Comparison of ENCODE assay signal across 11 mouse cellular contexts in the genomic region with DNA sequence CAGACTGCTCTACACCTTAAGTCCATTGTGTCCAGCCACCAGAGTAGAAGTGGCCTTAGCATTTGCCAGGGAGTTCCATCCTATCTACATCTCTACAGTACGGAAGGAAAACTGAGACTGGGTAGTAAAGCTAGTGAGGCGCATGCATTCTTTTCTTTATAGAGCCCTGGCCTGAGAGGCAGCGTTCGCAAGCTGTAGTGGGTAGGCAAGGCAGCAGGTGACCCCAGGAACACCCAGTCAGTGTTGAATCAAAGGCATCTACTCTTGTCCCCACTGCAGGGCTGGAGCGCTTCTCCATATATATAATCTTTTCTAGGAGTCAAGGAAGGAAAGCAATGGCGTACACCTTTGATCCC. TPM values are rescaled to one million over a fixed set of nuclear protein-coding genes. Genes with fewer than 3 reads are reported as not detected.
DNase-seq lines count a peak whose midpoint lies in the region; ATAC-seq and TF ChIP-seq lines count a peak whose summit lies in the region.
"Had no signal": no experiment of that assay in that cellular context is flagged by ENCODE, and none has a peak within 500 bp of the region (broad histone marks: within the 10 kb centered on the region; RNA-seq: fewer than 3 reads in every experiment).

No protein-coding gene starts in this region.

- peak overlapping the region; percentile 65 for H3K4me2 ChIP-seq in heart, embryonic 12.5 days
- peak overlapping the region; percentile 63 for H3K4me2 ChIP-seq in CH12.LX (ENCODE audit: insufficient read depth, low read depth, poor library complexity, severe bottlenecking)
- H3K4me2 ChIP-seq in intestine, embryonic 16.5 days (ENCODE audit: low read depth, low read length) = 0 out of 2 replicates have a peak overlapping the region, but pooled peaks have one; percentile 54

- no peak for ATAC-seq in heart, embryonic 12.5 days (ENCODE audit: insufficient number of reproducible peaks, low FRiP score)
- no peak for ATAC-seq in intestine, embryonic 16.5 days

- H3K36me3 ChIP-seq in heart, embryonic 12.5 days = no peaks in the 10 kb centered on the region
- H3K36me3 ChIP-seq in CH12.LX (replicated peaks in 1 of 2; ENCODE audit: control insufficient read depth in 1 of 2, insufficient read depth in 1 of 2, low read length in 1 of 2) = no peaks in the 10 kb centered on the region
- H3K36me3 ChIP-seq in intestine, embryonic 16.5 days (ENCODE audit: control insufficient read depth, insufficient read depth, low read length) = no peaks in the 10 kb centered on the region
- H3K36me3 ChIP-seq: liver, embryonic 13.5 days had no signal

- H3K9me3 ChIP-seq in heart, embryonic 12.5 days (replicated peaks) = no peaks in the 10 kb centered on the region
- H3K9me3 ChIP-seq in CH12.LX (replicated peaks; ENCODE audit: low read length) = no peaks in the 10 kb centered on the region
- H3K9me3 ChIP-seq in intestine, embryonic 16.5 days (ENCODE audit: control insufficient read depth, low read length) = no peaks in the 10 kb centered on the region
- H3K9me3 ChIP-seq: liver, embryonic 13.5 days had no signal

- H3K27me3 ChIP-seq in heart, embryonic 12.5 days (replicated peaks) = no peaks in the 10 kb centered on the region; the same call in 1 of the 2 replicates
- H3K27me3 ChIP-seq in CH12.LX (replicated peaks) = no peaks in the 10 kb centered on the region
- no peaks in the 10 kb centered on the region for H3K27me3 ChIP-seq in intestine, embryonic 16.5 days (replicated peaks; ENCODE audit: control insufficient read depth, insufficient read depth, low read length)

- in situ Hi-C loops in CH12.LX (cut with MboI; ENCODE audit: low pct_ligation_motif_present, low pct_unique_long_range_greater_than_20kb, low sequenced_read_pairs) = loop anchor here (5.0 to 10.0 kb wide), 2 partner anchors 85 to 213 kb away; partner anchors contain the start of gene Fndc10

- H3K4me3 ChIP-seq in heart, embryonic 12.5 days = no peak overlapping the region
- H3K4me3 ChIP-seq in layer of hippocampus, adult 2 months = no peak overlapping the region; the same call in 1 of the 2 replicates
- H3K4me3 ChIP-seq in CH12.LX (replicated peaks in 1 of 3; ENCODE audit: low read depth in 2 of 3, low read length in 2 of 3, poor library complexity in 1 of 3) = peak overlapping the region in 2 of 3 experiments; percentile 23 to 42
- H3K4me3 ChIP-seq in intestine, embryonic 16.5 days (ENCODE audit: low read length) = peak overlapping the region; percentile 35; the same call in 1 of the 2 replicates

- no peak for DNase-seq in heart, postnatal 4 days
- no peak for DNase-seq in layer of hippocampus, adult 2 months (ENCODE audit: low spot score in 2 of 2)
- DNase-seq in layer of hippocampus, adult 11-12 months (ENCODE audit: low spot score) = no peak
- no peak for DNase-seq in CH12.LX (ENCODE audit: extremely low read depth)
- no peak for DNase-seq in adrenal gland, postnatal 25 days
- no peak for DNase-seq in cerebellum, adult 8-10 months

- no peak for TF ChIP-seq RAD21 in CH12.LX (IDR thresholded peaks at IDR 0.05; ENCODE audit: low read depth, low read length)

- no peak for TF ChIP-seq EP300 in CH12.LX (IDR thresholded peaks at IDR 0.05; ENCODE audit: low read length)

- TF ChIP-seq POLR2A in CH12.LX (IDR thresholded peaks at IDR 0.05; ENCODE audit: low read depth, low read length) = no peak

- no peaks in the 10 kb centered on the region for H3K79me2 ChIP-seq in CH12.LX (replicated peaks; ENCODE audit: control insufficient read depth, extremely low read depth, insufficient read depth, poor library complexity, severe bottlenecking)

- 84% methylated on average over 6 of the region's 6 CpGs for WGBS in heart, embryonic 12.5 days
- 92% methylated on average over 6 of the region's 6 CpGs for WGBS in intestine, embryonic 16.5 days

- no peak overlapping the region for H3K27ac ChIP-seq in heart, embryonic 12.5 days (ENCODE audit: poor library complexity, severe bottlenecking)
- peak overlapping the region; percentile 73 for H3K27ac ChIP-seq in layer of hippocampus, adult 2 months
- peak overlapping the region; percentile 97 for H3K27ac ChIP-seq in CH12.LX (ENCODE audit: insufficient read depth, low read depth)
- H3K27ac ChIP-seq in intestine, embryonic 16.5 days (ENCODE audit: low read length) = peak overlapping the region; percentile 36
- H3K27ac ChIP-seq: liver, embryonic 13.5 days had no signal

- peaks cover 16% of the 10 kb centered on the region for H3K4me1 ChIP-seq in heart, embryonic 12.5 days (replicated peaks)
- H3K4me1 ChIP-seq in CH12.LX (ENCODE audit: control insufficient read depth in 1 of 2, insufficient read depth in 2 of 2) = peaks cover 25 to 56% of the 10 kb centered on the region in 2 experiments
- peaks cover 22% of the 10 kb centered on the region for H3K4me1 ChIP-seq in intestine, embryonic 16.5 days (ENCODE audit: control insufficient read depth, insufficient read depth, low read length)

- dilution Hi-C loops in CH12.LX (cut with MboI; ENCODE audit: extremely low pct_ligation_motif_present, extremely low pct_unique_long_range_greater_than_20kb, low sequenced_read_pairs) = no loop called here

- no peak for TF ChIP-seq CTCF in layer of hippocampus, adult 2 months (conservative IDR thresholded peaks at IDR 0.05)
- TF ChIP-seq CTCF in CH12.LX (conservative IDR thresholded peaks at IDR 0.05 in 1 of 2, IDR thresholded peaks at IDR 0.05 in 1 of 2; ENCODE audit: low read depth in 2 of 2, low read length in 2 of 2) = no peak

- H3K9ac ChIP-seq in heart, embryonic 12.5 days = no peak overlapping the region
- H3K9ac ChIP-seq in CH12.LX (ENCODE audit: insufficient read depth, low read depth) = peak overlapping the region; percentile 77
- peak overlapping the region; percentile 53 for H3K9ac ChIP-seq in intestine, embryonic 16.5 days (ENCODE audit: low read depth, low read length)

TF ChIP-seq in CH12.LX, 34 proteins besides CTCF, POLR2A, EP300 and RAD21:
- no peak for TF ChIP-seq USF1 (IDR thresholded peaks at IDR 0.05; ENCODE audit: low read depth, low read length)
- no peak for TF ChIP-seq UBTF (IDR thresholded peaks at IDR 0.05; ENCODE audit: low read depth, low read length)
- no peak for TF ChIP-seq SIN3A (IDR thresholded peaks at IDR 0.05; ENCODE audit: low read length)
- TF ChIP-seq USF2 (conservative IDR thresholded peaks at IDR 0.05; ENCODE audit: low read depth, low read length) = no peak
- no peak for TF ChIP-seq MAX (IDR thresholded peaks at IDR 0.05; ENCODE audit: low read length)
- TF ChIP-seq TBP (conservative IDR thresholded peaks at IDR 0.05; ENCODE audit: low read depth, low read length) = no peak
- no peak for TF ChIP-seq HCFC1 (IDR thresholded peaks at IDR 0.05; ENCODE audit: low read depth, low read length)
- TF ChIP-seq MAFK (IDR thresholded peaks at IDR 0.05; ENCODE audit: insufficient replicate concordance, low read length) = no peak
- no peak for TF ChIP-seq PAX5 (IDR thresholded peaks at IDR 0.05; ENCODE audit: low read length)
- no peak for TF ChIP-seq MAZ (IDR thresholded peaks at IDR 0.05; ENCODE audit: low read depth, low read length)
- TF ChIP-seq ETS1 (conservative IDR thresholded peaks at IDR 0.05; ENCODE audit: low read depth, low read length) = no peak
- no peak for TF ChIP-seq BHLHE40 (IDR thresholded peaks at IDR 0.05; ENCODE audit: low read depth, low read length)

RNA-seq across cellular contexts. Expression of gene Gnb1, which starts 9.1 kb away (rescaled TPM):
- polyA plus RNA-seq in heart, embryonic 12.5 days (2016; fragmentation: Nextera tagmentation; extraction: Ambion mirVana) = 394 and 400 TPM in 2 replicates
- total RNA-seq in heart, postnatal 4 days (2021) = 100 to 1,000 TPM; 386 to 391 TPM
- 100 to 1,000 TPM; 718 to 729 TPM for total RNA-seq in layer of hippocampus, adult 2 months (2021)
- total RNA-seq in CH12.LX (2012; rRNA removed) = 106 and 134 TPM in 2 replicates
- total RNA-seq in CH12.LX (2014; rRNA removed) = 72.8 and 88.0 TPM in 2 replicates
- polyA plus RNA-seq in CH12.LX (2012; ENCODE audit: insufficient read length, low read depth) = 407 and 450 TPM in 2 replicates
- 300 and 376 TPM in 2 replicates for polyA plus RNA-seq in intestine, embryonic 16.5 days (2015; fragmentation: Nextera tagmentation; extraction: Ambion mirVana)
- total RNA-seq in adrenal gland, postnatal 25 days (2021) = 309 and 392 TPM in 2 replicates

RNA-seq across cellular contexts. Expression of gene Tmem52, which starts 13.2 kb away (rescaled TPM):
- not detected in 2 replicates for polyA plus RNA-seq in heart, embryonic 12.5 days (2016; fragmentation: Nextera tagmentation; extraction: Ambion mirVana)
- total RNA-seq in heart, postnatal 4 days (2021) = not detected
- total RNA-seq in layer of hippocampus, adult 2 months (2021) = 1 to 10 TPM; 5.0 to 6.7 TPM
- 0.13 and 0.59 TPM in 2 replicates for total RNA-seq in CH12.LX (2012; rRNA removed)
- not detected in 2 replicates for total RNA-seq in CH12.LX (2014; rRNA removed)
- 0.34 TPM in 1 of 2 replicates, not detected in the other for polyA plus RNA-seq in CH12.LX (2012; ENCODE audit: insufficient read length, low read depth)
- polyA plus RNA-seq in intestine, embryonic 16.5 days (2015; fragmentation: Nextera tagmentation; extraction: Ambion mirVana) = 4.3 and 7.3 TPM in 2 replicates
- 5.1 and 7.3 TPM in 2 replicates for total RNA-seq in adrenal gland, postnatal 25 days (2021)
- total RNA-seq: megakaryocyte-erythroid progenitor cell, adult 5-6 weeks had no signal
- polyA plus RNA-seq: inflammation-experienced regulatory T-cells, adult 6 months; liver, embryonic 13.5 days had no signal

Comparison
In these comparisons a context has a peak if more than half of its experiments do, and no peak if none do; other contexts are left out.
1. H3K4me3 ChIP-seq: peak in CH12.LX (2 of 3) and intestine, embryonic 16.5 days (single experiment); none in heart, embryonic 12.5 days (single experiment) and layer of hippocampus, adult 2 months (single experiment).
2. Peak in every context shown above with its lines, with median percentiles within 50 percentile points of each other: H3K4me2 ChIP-seq.